Mouse (Mus musculus): ENCODE measurements around the gene Icos. TPM values are rescaled to one million over a fixed set of nuclear protein-coding genes. Genes with fewer than 3 reads are reported as not detected.

Gene Icos
- 25.7 TPM for polyA plus RNA-seq (2015; fragmentation: Illumina TruSeq; extraction: RNeasy Lipid Tissue Mini Kit (QIAGEN cat#74804); ENCODE audit: insufficient read depth, low replicate concordance)

DNA sequence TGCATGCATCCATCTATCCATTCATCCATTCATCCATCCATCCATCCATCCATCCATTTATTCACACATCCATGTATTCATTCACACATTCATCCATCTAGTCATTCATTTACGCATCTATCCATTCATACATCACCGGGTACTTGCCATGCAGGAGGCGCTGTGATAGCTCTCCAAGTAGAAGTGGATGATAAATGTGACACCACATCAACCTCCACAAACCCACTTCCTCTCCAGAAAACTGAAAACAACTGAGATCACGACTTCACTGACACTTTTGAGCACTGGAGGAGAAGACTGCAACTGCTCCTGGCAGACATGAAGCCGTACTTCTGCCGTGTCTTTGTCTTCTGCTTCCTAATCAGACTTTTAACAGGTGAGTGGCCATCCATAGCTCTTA is at the start of gene Icos:
Gene Icos (plus strand): TSS at position 287 of the 400 bp plus-strand sequence.

Other genes starting within 250 kb of the Icos start
- gene Ctla4, start 90.9 kb upstream of the Icos start, polyA plus RNA-seq (2015; fragmentation: Illumina TruSeq; extraction: RNeasy Lipid Tissue Mini Kit (QIAGEN cat#74804); ENCODE audit: insufficient read depth, low replicate concordance) = 13.3 TPM